Mouse (Mus musculus) left cerebral cortex, adult 9 months (tissue): ENCODE results near the gene Wfdc6a.
"Not testable (repeated sequence)": the region's sequence is repeated elsewhere in the genome, so short reads cannot be mapped to it uniquely, and the experiment has no call there.

Experiments used
- DNase-seq, 2 experiments: peaks; one replicate each; pipeline ENCODE4 v3.0.0; 2022; ENCODE audit warnings: low spot score in 2 of 2

The Wfdc6a gene

GRCm38 (mm10) chr2:164585025-164585725 is at the start of gene Wfdc6a:
Gene Wfdc6a (minus strand): TSS chr2:164585447.
- not testable (repeated sequence) for DNase-seq

- DNase-seq: no peak
These were observed 36.5 kb upstream of the Wfdc6a start for GRCm38 (mm10) chr2:164621775-164622174.

GRCm38 (mm10) chr2:164619050-164619449 is 33.8 kb upstream of the Wfdc6a start:
- no peak for DNase-seq

- DNase-seq: no peak
These were observed 30.1 kb upstream of the Wfdc6a start for GRCm38 (mm10) chr2:164615386-164615785.

GRCm38 (mm10) chr2:164613471-164613870 is 28.2 kb upstream of the Wfdc6a start, which contains the start of the genes Wfdc6b and Wfdc8:
Gene Wfdc6b (plus strand): TSS chr2:164613522.
Gene Wfdc8 (minus strand): TSS chr2:164613626.
- DNase-seq: not testable (repeated sequence)

GRCm38 (mm10) chr2:164608781-164609180 is 23.5 kb upstream of the Wfdc6a start:
- DNase-seq: no peak

- DNase-seq: peak in 1 of 2 experiments; percentile 6
These were observed 19.2 kb upstream of the Wfdc6a start for GRCm38 (mm10) chr2:164604411-164604810.

GRCm38 (mm10) chr2:164603482-164603881 is 18.2 kb upstream of the Wfdc6a start:
- no peak for DNase-seq

GRCm38 (mm10) chr2:164600179-164600578 is 14.9 kb upstream of the Wfdc6a start:
- DNase-seq: no peak

GRCm38 (mm10) chr2:164593494-164593893 is 8.2 kb upstream of the Wfdc6a start, which contains the start of gene Eppin:
Gene Eppin (minus strand): TSS chr2:164593594.
- DNase-seq: no peak

GRCm38 (mm10) chr2:164592014-164592413 is 6.8 kb upstream of the Wfdc6a start:
- peak in 1 of 2 experiments; percentile 34 for DNase-seq

GRCm38 (mm10) chr2:164573359-164573758 is 11.9 kb downstream of the Wfdc6a start, which contains the start of gene Spint3:
Gene Spint3 (minus strand): TSS chr2:164573459.
- not testable (repeated sequence) for DNase-seq

- no peak for DNase-seq
These were observed 17.8 kb downstream of the Wfdc6a start for GRCm38 (mm10) chr2:164567460-164567859.

- DNase-seq: no peak
These were observed 18.2 kb downstream of the Wfdc6a start for GRCm38 (mm10) chr2:164566997-164567396.

GRCm38 (mm10) chr2:164564346-164564745 is 20.9 kb downstream of the Wfdc6a start:
- DNase-seq: no peak

- DNase-seq: peak in 1 of 2 experiments; percentile 39
These were observed 21.8 kb downstream of the Wfdc6a start for GRCm38 (mm10) chr2:164563339-164564038.

GRCm38 (mm10) chr2:164562391-164563188 is 22.7 kb downstream of the Wfdc6a start, which contains the start of gene Wfdc2:
Gene Wfdc2 (plus strand): TSS chr2:164562413.
- DNase-seq: no peak

GRCm38 (mm10) chr2:164560106-164560505 is 25.1 kb downstream of the Wfdc6a start:
- no peak for DNase-seq

GRCm38 (mm10) chr2:164558991-164559645 is 26.1 kb downstream of the Wfdc6a start:
- DNase-seq: no peak

GRCm38 (mm10) chr2:164558426-164558825 is 26.8 kb downstream of the Wfdc6a start:
- peak; percentile 28 to 65 for DNase-seq

- DNase-seq: no peak
These were observed 33.7 kb downstream of the Wfdc6a start for GRCm38 (mm10) chr2:164551502-164551901.
